In genomic region chr5:92931298-92931697, GRCm38 (mm10) we compare ENCODE assay signal across 13 mouse cellular contexts.
DNase-seq lines count a peak whose midpoint lies in the region; ATAC-seq lines count a peak whose summit lies in the region.
"Had no signal": no experiment of that assay in that cellular context is flagged by ENCODE, and none has a peak within 500 bp of the region (broad histone marks: within the 10 kb centered on the region; RNA-seq: fewer than 3 reads in every experiment).

No protein-coding gene starts in this region.

- H3K9ac ChIP-seq in kidney, embryonic 16.5 days (replicated peaks; ENCODE audit: low read length), result no peak overlapping the region
- no peak overlapping the region for H3K9ac ChIP-seq in limb, embryonic 12.5 days (replicated peaks)
- H3K9ac ChIP-seq: liver, embryonic 13.5 days had no signal

- peak; percentile 68 for ATAC-seq in kidney, embryonic 16.5 days (ENCODE audit: low FRiP score, low TSS enrichment)
- ATAC-seq in limb, embryonic 12.5 days (ENCODE audit: insufficient number of reproducible peaks, insufficient read depth, low FRiP score, low TSS enrichment, low read depth), result no peak; the same call in 1 of the 2 replicates
- ATAC-seq in inflammation-experienced regulatory T-cells, adult 6 months, result no peak

- no peak for DNase-seq in heart, embryonic 10.5 days (ENCODE audit: low spot score)
- no peak for DNase-seq in heart, postnatal 10 days
- no peak for DNase-seq in kidney, adult 11 months
- peak; percentile 69 for DNase-seq in embryo, embryonic 10 days (ENCODE audit: low spot score)
- DNase-seq in T-cell, adult 2 months (ENCODE audit: low spot score), result no peak
- DNase-seq: cerebellum, postnatal 14 days; layer of hippocampus, postnatal 36 days; liver, embryonic 13.5 days; midbrain, embryonic 14.5 days; right cerebral cortex, postnatal 25 days had no signal

- no peaks in the 10 kb centered on the region for H3K9me3 ChIP-seq in heart, embryonic 10.5 days
- H3K9me3 ChIP-seq in kidney, embryonic 16.5 days (ENCODE audit: low read length), result no peaks in the 10 kb centered on the region
- no peaks in the 10 kb centered on the region for H3K9me3 ChIP-seq in limb, embryonic 12.5 days
- H3K9me3 ChIP-seq: liver, embryonic 13.5 days had no signal

- peak overlapping the region; percentile 80 for H3K27ac ChIP-seq in heart, embryonic 10.5 days
- H3K27ac ChIP-seq in kidney, embryonic 16.5 days (ENCODE audit: low read length), result peak overlapping the region; percentile 58
- H3K27ac ChIP-seq in limb, embryonic 12.5 days, result peak overlapping the region; percentile 12; the same call in 1 of the 2 replicates
- H3K27ac ChIP-seq: liver, embryonic 13.5 days had no signal

- H3K4me3 ChIP-seq in heart, embryonic 10.5 days, result no peak overlapping the region
- H3K4me3 ChIP-seq in kidney, embryonic 16.5 days (ENCODE audit: low read length), result no peak overlapping the region
- H3K4me3 ChIP-seq in limb, embryonic 12.5 days (replicated peaks), result no peak overlapping the region
- H3K4me3 ChIP-seq: liver, embryonic 13.5 days had no signal

- intact Hi-C loops in heart, postnatal 10 days (cut with DNase I), result no loop called here

- WGBS in heart, embryonic 10.5 days, result 48% methylated on average over 16 of the region's 16 CpGs
- 18% methylated on average over 16 of the region's 16 CpGs for WGBS in kidney, embryonic 16.5 days
- 34% methylated on average over 16 of the region's 16 CpGs for WGBS in limb, embryonic 12.5 days

- no peaks in the 10 kb centered on the region for H3K27me3 ChIP-seq in heart, embryonic 10.5 days (ENCODE audit: insufficient read depth, poor library complexity, severe bottlenecking)
- no peaks in the 10 kb centered on the region for H3K27me3 ChIP-seq in kidney, embryonic 16.5 days (ENCODE audit: insufficient read depth, low read length)
- no peaks in the 10 kb centered on the region for H3K27me3 ChIP-seq in limb, embryonic 12.5 days
- H3K27me3 ChIP-seq: liver, embryonic 13.5 days had no signal

- peaks cover 27% of the 10 kb centered on the region for H3K36me3 ChIP-seq in heart, embryonic 10.5 days
- H3K36me3 ChIP-seq in kidney, embryonic 16.5 days (ENCODE audit: insufficient read depth, low read length), result peaks cover 5% of the 10 kb centered on the region; the same call in 1 of the 2 replicates
- peaks cover 4% of the 10 kb centered on the region; the same call in 1 of the 2 replicates for H3K36me3 ChIP-seq in limb, embryonic 12.5 days
- H3K36me3 ChIP-seq: liver, embryonic 13.5 days had no signal

- H3K4me1 ChIP-seq in heart, embryonic 10.5 days, result peaks cover 85% of the 10 kb centered on the region
- peaks cover 41% of the 10 kb centered on the region for H3K4me1 ChIP-seq in kidney, embryonic 16.5 days (ENCODE audit: insufficient read depth, low read length)
- peaks cover 28% of the 10 kb centered on the region for H3K4me1 ChIP-seq in limb, embryonic 12.5 days (replicated peaks)
- H3K4me1 ChIP-seq: liver, embryonic 13.5 days had no signal

- no peak overlapping the region for H3K4me2 ChIP-seq in kidney, embryonic 16.5 days (replicated peaks; ENCODE audit: low read depth, low read length)
- H3K4me2 ChIP-seq in limb, embryonic 12.5 days, result no peak overlapping the region
- H3K4me2 ChIP-seq: liver, embryonic 13.5 days had no signal

Comparison
In these comparisons a context has a peak if more than half of its experiments do, and no peak if none do; other contexts are left out.
1. H3K27ac ChIP-seq: peak in every context shown above with its lines; median percentile 80 in heart, embryonic 10.5 days; 58 in kidney, embryonic 16.5 days; 12 in limb, embryonic 12.5 days.